Mouse (Mus musculus): ENCODE data around the gene Ppm1h. TPM values are rescaled to one million over a fixed set of nuclear protein-coding genes. Genes with fewer than 3 reads are reported as not detected.
A peak's percentile ranks its signal among the peaks of the same experiment; 100 is the strongest.

Gene Ppm1h
- polyA plus RNA-seq, 1 experiment from 2014 or later: 31.2 TPM

DNA sequence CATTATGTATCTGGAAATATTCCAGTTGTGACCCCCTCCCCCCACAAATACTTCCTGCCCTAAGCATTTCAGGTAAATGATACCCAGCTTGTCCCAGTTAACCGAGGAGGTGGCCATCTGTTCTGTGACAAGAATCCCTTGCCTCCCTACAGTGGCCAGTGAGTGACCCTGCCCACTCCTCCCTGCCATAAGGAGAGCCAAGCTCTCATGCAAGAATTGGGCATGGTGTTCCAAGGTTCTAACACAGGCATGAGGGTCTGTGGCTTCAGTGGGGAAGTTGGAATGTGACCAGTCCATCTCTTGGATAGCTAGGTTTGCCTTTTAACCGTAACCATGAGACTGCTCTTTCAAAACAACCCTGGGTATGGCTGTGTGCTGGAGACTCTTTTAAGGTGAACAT is 198.9 kb downstream of the Ppm1h start:
- no peak overlapping the region for H3K9ac ChIP-seq
- H3K4me1 ChIP-seq (replicated peaks): peaks cover 14% of the 10 kb centered on the region; the same call in 1 of the 2 replicates
- no peak for ATAC-seq (ENCODE audit: low FRiP score, low read depth)
- H3K4me3 ChIP-seq: no peak overlapping the region
- H3K36me3 ChIP-seq: no peaks in the 10 kb centered on the region
- WGBS: 83% methylated on average over 2 of the region's 2 CpGs
- no peak overlapping the region for H3K4me2 ChIP-seq
- no peak overlapping the region for H3K27ac ChIP-seq (replicated peaks)
- no peaks in the 10 kb centered on the region for H3K9me3 ChIP-seq
- no peaks in the 10 kb centered on the region for H3K27me3 ChIP-seq

DNA sequence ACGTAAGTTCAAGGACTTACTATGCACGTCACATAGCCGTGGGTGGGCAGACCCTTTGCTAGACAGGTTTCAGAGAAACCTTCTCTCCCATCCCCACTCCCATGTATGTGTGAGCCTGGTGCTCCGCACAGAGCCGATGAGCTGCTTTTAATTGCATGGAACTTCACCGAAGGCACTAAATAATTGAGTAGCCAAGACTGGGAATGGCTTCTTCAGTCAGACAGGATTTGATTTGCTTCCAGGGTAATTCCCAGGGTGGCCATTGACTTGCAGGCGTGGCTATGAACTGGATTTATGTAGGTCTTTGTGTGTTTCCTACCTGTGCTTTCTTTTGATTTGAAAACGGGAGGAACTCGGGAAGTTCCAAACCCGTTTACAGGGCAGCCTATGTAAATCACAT is 202.9 kb downstream of the Ppm1h start:
- no peak for ATAC-seq (ENCODE audit: low FRiP score, low read depth)
- Histone ChIP-seq H3K9me3 (no peaks in the 10 kb centered on the region), H3K36me3 (no peaks in the 10 kb centered on the region), H3K9ac (no peak overlapping the region), H3K27ac (replicated peaks) (0 out of 2 replicates have a peak overlapping the region, but pooled peaks have one; percentile 22), H3K27me3 (no peaks in the 10 kb centered on the region), H3K4me3 (no peak overlapping the region), H3K4me2 (no peak overlapping the region), H3K4me1 (replicated peaks) (peaks cover 45% of the 10 kb centered on the region)
- 58% methylated on average over 10 of the region's 10 CpGs for WGBS

DNA sequence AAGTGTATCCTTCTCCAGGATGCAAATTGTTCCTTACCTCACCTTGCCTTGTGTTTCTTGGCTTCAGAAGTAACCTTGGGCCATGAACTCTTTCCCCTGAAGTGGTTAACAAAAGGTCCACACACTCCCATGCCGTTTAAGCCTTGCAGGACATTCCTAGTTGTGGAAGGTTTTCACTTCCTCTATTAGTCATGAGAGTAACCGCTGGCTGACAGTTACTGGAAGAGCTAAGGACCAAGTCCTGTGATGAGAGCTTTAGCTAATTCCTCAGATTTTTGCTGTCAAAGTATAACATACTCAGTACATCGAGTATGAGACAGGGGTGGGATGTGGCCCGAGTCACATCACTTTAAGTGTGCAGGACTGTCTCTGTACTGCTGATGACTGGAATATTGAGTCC is 204.1 kb downstream of the Ppm1h start:
- Histone ChIP-seq H3K27ac (replicated peaks) (peak overlapping the region; percentile 95; the same call in 1 of the 2 replicates), H3K27me3 (no peaks in the 10 kb centered on the region), H3K9ac (no peak overlapping the region), H3K4me1 (replicated peaks) (peaks cover 57% of the 10 kb centered on the region), H3K4me2 (no peak overlapping the region), H3K4me3 (no peak overlapping the region), H3K36me3 (no peaks in the 10 kb centered on the region), H3K9me3 (no peaks in the 10 kb centered on the region)
- ATAC-seq (ENCODE audit: low FRiP score, low read depth): no peak
- WGBS: 72% methylated on average over 4 of the region's 4 CpGs

DNA sequence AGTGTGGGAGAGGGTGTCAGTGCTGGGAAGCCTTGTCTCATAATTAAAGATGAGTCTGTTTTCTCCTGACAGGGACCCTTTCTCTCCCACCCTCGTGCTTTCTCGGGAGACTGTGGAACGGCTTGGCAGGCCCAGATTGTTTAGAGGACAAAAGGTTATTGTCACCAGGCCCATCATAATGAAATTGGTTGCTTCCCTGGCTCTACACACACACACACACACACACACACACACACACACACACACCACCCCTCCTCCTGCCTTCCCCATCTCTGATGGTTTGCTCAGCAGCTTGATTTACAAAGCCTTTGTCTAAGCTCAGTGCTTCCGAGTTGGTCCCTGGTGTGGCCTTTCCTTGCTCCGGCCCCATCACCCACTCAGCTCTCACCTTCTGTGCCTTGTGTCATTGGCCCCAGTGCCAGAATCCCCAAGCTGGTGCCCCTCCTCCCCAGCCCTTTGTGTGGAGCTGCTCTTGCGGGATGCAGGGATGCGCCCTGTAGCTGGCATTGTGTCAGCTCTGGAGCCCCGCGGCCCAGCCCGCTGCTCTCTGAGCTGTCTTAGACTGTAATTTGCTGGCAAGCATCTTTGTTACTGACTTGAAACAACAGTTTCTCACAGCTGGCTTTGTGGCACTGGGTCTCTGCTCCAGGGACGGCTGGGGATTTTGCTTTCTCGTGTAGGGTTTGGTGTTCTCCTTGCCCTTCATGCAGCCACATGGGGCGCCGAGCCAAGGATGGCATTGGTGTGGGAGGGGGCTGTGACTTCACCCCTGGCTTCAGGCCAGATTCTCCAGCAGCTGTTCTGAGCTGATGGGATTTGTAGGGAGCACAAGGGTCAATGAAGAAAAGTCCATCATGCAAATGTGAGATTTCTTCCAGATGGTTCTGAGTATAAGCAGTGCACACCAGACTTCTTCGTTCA is 205.5 kb downstream of the Ppm1h start:
- WGBS: 3% methylated on average over 15 of the region's 15 CpGs
- Histone ChIP-seq H3K4me3 (no peak overlapping the region), H3K27ac (replicated peaks) (peak overlapping the region; percentile 95), H3K4me1 (replicated peaks) (peaks cover 72% of the 10 kb centered on the region), H3K9ac (peak overlapping the region; percentile 9), H3K27me3 (no peaks in the 10 kb centered on the region), H3K9me3 (no peaks in the 10 kb centered on the region), H3K4me2 (peak overlapping the region; percentile 35), H3K36me3 (no peaks in the 10 kb centered on the region)
- peak; percentile 72 for ATAC-seq (ENCODE audit: low FRiP score, low read depth)

DNA sequence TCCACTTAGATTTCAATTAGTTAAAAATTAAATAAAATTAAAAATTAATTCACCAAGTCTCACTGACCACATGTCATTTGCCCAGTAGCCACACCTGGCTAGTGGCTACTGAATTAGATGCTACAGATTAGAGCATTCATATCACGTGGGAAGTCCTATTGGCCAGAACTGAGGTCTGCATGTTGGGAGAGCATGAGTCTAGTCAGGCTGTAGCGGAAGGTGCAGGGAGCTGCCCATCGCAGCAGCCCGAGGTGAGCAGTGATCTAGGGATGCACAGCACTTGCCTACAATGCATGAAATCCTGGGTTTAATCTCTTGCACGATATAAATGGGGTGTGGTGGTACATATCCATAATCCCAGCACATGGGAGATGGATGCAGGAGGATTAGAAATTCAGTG is 206.7 kb downstream of the Ppm1h start:
- no peaks in the 10 kb centered on the region for H3K9me3 ChIP-seq
- no peak overlapping the region for H3K9ac ChIP-seq
- ATAC-seq (ENCODE audit: low FRiP score, low read depth): no peak
- WGBS: 52% methylated on average over 5 of the region's 5 CpGs
- H3K4me1 ChIP-seq (replicated peaks): peaks cover 82% of the 10 kb centered on the region
- H3K4me3 ChIP-seq: no peak overlapping the region
- H3K36me3 ChIP-seq: no peaks in the 10 kb centered on the region
- no peak overlapping the region for H3K4me2 ChIP-seq
- no peaks in the 10 kb centered on the region for H3K27me3 ChIP-seq
- H3K27ac ChIP-seq (replicated peaks): peak overlapping the region; percentile 95

DNA sequence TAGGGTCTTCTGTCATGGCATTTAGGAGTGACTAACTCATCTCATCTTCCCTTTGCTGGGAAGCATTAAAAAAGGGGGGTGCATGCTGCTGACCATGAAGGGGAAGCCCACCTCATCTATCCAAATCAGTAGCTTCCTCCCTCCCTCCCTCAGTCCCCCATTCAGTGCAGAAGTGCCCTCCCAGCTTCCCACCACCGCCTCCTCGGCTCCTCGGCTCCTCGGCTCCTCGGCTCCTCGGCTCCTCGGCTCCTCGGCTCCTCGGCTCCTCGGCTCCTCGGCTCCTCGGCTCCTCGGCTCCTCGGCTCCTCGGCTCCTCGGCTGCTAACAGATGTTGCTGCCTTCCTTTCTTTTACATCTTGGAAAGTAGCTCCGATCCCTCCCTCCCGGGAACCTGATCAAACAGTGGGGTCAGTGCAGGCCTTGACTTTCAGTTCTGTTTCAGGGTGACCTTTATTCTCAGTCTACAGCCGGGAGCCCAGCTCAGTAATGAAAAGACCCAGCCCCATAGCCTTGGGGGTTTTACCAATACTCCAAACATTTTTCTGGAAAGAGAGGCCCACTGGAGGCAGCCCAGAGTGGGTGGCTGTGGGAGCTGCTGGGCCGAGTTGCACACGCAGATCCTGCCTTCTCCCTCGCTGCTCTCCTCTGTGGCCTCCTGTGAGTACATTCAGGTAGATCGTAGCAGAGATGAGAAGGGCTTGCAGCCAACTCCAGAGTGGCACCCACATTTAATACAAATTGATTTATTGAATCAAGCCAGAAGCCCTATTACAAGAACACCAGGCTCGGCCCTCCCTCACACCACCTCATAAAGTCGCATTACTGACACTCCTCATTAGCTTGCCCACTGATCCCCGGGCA is 207.7 kb downstream of the Ppm1h start:
- ATAC-seq (ENCODE audit: low FRiP score, low read depth): peak; percentile 16; the same call in 1 of the 2 replicates

DNA sequence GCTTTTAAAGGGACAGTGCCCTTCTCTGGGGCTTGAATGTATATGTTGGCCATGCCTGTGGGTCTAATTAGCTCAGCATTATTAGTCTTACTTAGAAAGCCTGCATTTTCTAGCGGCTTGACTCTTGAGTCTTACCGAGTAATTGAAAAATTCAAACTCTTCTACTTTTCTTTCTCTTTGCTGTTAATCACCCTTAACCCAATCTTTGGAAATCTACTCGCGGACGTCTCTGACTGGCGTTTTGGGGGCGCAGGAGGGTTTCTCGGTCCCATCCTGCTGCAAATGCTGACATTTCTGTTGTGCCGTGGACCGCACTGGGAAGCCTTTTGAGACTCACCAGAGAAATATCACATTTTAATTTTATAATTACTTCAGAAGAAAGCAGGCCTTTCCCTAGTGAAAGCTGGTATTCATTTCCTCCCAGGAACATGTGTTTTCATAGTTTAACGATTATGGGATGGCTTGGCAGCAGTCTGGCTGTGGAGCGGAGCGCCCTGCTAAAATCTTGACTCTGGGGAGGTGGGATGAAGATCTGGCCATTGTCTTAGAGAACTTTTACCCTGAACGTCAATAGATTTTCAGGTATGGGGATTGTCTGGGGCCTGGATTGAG is 208.5 kb downstream of the Ppm1h start:
- ATAC-seq (ENCODE audit: low FRiP score, low read depth): no peak; the same call in 1 of the 2 replicates
- 14% methylated on average over 14 of the region's 14 CpGs for WGBS
- peaks cover 79% of the 10 kb centered on the region for H3K4me1 ChIP-seq (replicated peaks)

More for the DNA sequence above, 207.7 kb downstream of the Ppm1h start:
- Histone ChIP-seq H3K27me3 (no peaks in the 10 kb centered on the region), H3K4me3 (no peak overlapping the region; the same call in 1 of the 2 replicates), H3K4me1 (replicated peaks) (peaks cover 86% of the 10 kb centered on the region), H3K36me3 (no peaks in the 10 kb centered on the region), H3K27ac (replicated peaks) (peak overlapping the region; percentile 93), H3K9ac (peak overlapping the region; percentile 41), H3K4me2 (peak overlapping the region; percentile 40), H3K9me3 (no peaks in the 10 kb centered on the region)
- WGBS: 6% methylated on average over 26 of the region's 26 CpGs

DNA sequence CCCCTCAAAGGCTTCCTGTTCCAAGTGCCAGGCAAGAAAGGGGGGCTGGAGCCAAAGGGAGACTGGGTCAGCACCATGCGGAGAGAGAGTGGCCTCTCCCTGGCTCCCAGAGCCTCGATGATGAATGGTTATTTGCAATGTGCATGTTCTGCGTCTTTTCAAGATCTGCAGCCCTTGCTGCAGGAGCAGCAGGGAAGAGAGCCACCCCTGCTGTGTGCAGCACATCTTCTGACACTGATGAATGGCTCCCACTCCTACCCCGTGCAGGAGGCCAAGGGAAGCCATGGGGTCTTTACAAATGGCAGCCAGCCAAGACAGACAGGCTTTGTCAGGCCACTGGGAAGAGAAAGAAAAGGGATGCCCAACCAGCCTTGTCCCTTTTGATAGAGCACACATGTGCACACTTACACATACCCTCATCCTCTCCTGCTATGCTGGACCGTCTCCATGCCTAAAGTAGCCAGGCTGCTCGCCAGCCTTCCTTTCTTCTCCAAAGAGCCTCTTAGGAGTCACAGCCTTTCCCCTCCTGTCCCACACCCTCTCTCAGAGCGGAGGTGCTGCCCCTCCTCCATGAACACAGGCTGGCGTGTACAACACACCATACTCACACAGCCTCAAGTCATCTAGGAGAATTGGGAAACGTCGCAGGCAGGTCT is 209.1 kb downstream of the Ppm1h start:
- Histone ChIP-seq H3K4me2 (peak overlapping the region; percentile 11), H3K36me3 (no peaks in the 10 kb centered on the region), H3K9me3 (no peaks in the 10 kb centered on the region), H3K4me1 (replicated peaks) (peaks cover 79% of the 10 kb centered on the region), H3K27ac (replicated peaks) (peak overlapping the region; percentile 93), H3K4me3 (no peak overlapping the region), H3K27me3 (no peaks in the 10 kb centered on the region), H3K9ac (no peak overlapping the region)
- peak; percentile 78 for ATAC-seq (ENCODE audit: low FRiP score, low read depth)
- 10% methylated on average over 10 of the region's 10 CpGs for WGBS

More for the DNA sequence above, 208.5 kb downstream of the Ppm1h start:
- no peaks in the 10 kb centered on the region for H3K9me3 ChIP-seq
- no peaks in the 10 kb centered on the region for H3K36me3 ChIP-seq
- H3K27me3 ChIP-seq: no peaks in the 10 kb centered on the region
- H3K27ac ChIP-seq (replicated peaks): peak overlapping the region; percentile 93
- peak overlapping the region; percentile 40 for H3K4me2 ChIP-seq
- H3K9ac ChIP-seq: peak overlapping the region; percentile 41; the same call in 1 of the 2 replicates
- no peak overlapping the region for H3K4me3 ChIP-seq

DNA sequence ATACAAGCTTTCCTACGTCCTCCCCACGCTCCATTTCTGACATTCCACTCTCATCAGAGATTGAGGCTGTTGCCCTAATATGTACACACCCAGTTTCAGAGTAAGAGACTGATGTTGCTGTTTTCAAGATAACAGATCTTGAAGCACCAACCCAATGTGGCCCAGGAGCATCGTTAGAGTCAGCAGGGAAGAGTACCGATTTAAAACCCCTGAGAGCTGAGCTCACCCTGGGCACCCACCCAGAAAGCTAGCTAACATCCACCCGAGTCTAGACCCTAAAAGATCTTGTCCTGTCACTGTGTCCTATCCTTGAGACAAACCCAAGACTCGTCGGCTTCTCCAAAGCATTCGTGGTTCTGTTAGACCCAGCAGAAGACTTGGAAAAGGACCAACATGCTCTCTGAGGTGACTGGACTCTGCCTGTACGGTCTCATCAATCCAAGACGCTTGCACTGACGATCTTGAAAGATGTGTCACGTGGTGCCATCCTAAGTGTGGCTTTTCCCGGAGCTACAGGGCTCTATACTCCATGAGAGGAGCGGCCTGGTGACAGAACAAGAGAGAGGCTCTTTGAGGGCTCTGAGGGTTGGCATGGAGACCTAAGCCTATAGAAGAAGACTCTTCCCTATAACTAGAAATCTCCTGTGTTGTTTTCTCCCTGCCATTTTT is 212.3 kb downstream of the Ppm1h start:
- peaks cover 63% of the 10 kb centered on the region for H3K4me1 ChIP-seq (replicated peaks)
- ATAC-seq (ENCODE audit: low FRiP score, low read depth): no peak
- no peaks in the 10 kb centered on the region for H3K27me3 ChIP-seq
- WGBS: 78% methylated on average over 14 of the region's 14 CpGs
- no peak overlapping the region for H3K4me3 ChIP-seq
- no peak overlapping the region for H3K9ac ChIP-seq
- H3K27ac ChIP-seq (replicated peaks): peak overlapping the region; percentile 51
- H3K4me2 ChIP-seq: no peak overlapping the region
- H3K9me3 ChIP-seq: no peaks in the 10 kb centered on the region
- no peaks in the 10 kb centered on the region for H3K36me3 ChIP-seq

DNA sequence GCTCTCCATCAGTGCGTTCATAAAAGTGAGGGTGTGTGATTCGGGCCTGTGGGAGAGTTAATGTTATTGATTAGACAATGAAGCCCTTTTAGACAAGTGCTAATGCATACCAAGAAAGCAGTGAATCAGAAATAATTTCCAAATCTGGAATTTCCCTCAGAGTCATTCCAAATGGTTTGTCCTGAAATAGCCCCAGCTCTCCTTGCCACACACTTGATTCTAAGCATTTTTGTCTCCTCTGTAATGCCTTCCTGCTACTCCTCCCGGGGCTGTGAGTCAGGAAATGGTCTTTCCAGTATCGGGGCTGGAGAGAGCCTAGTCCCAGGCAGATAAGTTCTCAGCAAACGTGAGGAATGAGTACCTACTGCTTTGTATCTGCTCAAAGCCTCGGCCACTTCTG is 212.9 kb downstream of the Ppm1h start:
- Histone ChIP-seq H3K27ac (replicated peaks) (no peak overlapping the region), H3K9me3 (no peaks in the 10 kb centered on the region), H3K27me3 (no peaks in the 10 kb centered on the region), H3K4me3 (no peak overlapping the region), H3K9ac (no peak overlapping the region), H3K4me1 (replicated peaks) (peaks cover 58% of the 10 kb centered on the region), H3K4me2 (no peak overlapping the region), H3K36me3 (no peaks in the 10 kb centered on the region)
- 69% methylated on average over 6 of the region's 6 CpGs for WGBS
- no peak for ATAC-seq (ENCODE audit: low FRiP score, low read depth)

DNA sequence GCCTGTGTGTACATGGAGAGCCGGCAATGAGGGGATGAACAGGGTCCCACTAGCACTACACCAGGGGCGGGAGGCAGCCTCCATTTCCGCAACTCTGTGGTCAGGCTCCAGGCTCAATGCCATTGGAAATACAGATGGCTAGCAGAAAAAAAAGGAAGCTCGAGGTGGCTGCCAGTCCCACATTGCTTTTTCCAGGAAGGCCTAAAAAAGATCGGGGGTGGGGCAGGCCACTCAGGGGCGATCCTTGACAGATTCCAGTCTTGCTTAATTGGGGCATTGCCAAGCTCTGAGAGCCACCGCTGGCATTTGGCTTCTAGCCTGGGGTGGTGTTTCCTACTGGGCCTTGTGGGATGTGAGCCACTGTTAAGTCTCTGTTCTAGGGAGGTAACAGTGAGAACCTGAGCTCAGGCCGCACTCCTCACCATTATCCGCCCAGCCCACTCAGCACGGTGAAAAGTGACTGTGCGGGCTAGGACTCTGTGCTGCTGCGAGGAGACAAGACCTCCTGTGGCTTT is 216.1 kb downstream of the Ppm1h start:
- Histone ChIP-seq H3K4me3 (no peak overlapping the region), H3K9me3 (no peaks in the 10 kb centered on the region), H3K36me3 (no peaks in the 10 kb centered on the region), H3K4me2 (no peak overlapping the region), H3K27me3 (no peaks in the 10 kb centered on the region), H3K4me1 (replicated peaks) (peaks cover 28% of the 10 kb centered on the region), H3K27ac (replicated peaks) (peak overlapping the region; percentile 46), H3K9ac (no peak overlapping the region)
- ATAC-seq (ENCODE audit: low FRiP score, low read depth): peak; percentile 75
- 53% methylated on average over 12 of the region's 12 CpGs for WGBS
